Mouse (Mus musculus): ENCODE results near the gene Gm11555.
A peak's percentile ranks its signal among the peaks of the same experiment; 100 is the strongest.
"Not testable (repeated sequence)": the region's sequence is repeated elsewhere in the genome, so short reads cannot be mapped to it uniquely, and the experiment has no call there.

The Gm11555 gene

GRCm38 (mm10) chr11:99650136-99650535, at the start of gene Gm11555:
Gm11555 (minus strand) TSS chr11:99650236.
- no peak for DNase-seq (ENCODE audit: low read depth, low spot score)

DNA sequence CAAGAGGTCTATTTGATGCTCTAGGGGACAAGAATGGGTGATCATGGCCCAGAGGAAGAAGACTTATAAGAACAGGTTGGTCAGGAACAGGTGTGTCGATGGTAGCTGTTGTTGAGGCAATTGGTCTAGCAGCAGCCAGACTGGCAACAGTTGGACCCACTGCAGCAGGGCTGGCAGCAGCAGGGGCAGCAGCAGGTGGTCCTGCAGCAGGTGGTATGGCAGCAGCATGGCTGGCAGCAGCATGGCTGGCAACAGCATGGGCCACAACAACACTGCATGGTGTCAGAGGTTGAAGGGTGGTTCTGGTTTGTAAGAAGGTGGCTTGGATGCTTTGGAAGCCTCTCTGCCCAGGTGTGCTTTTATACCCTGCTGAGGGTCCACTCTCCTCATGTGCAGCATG, 40.4 kb upstream of the Gm11555 start, which contains the start of gene Gm14190:
Gm14190 (minus strand) TSS at position 278 of the 400 bp plus-strand sequence.
- no peak for DNase-seq (ENCODE audit: low read depth, low spot score)

- DNase-seq (ENCODE audit: low read depth, low spot score): not testable (repeated sequence)
Measured at GRCm38 (mm10) chr11:99685235-99685634, 35.2 kb upstream of the Gm11555 start.

GRCm38 (mm10) chr11:99683481-99683880, 33.4 kb upstream of the Gm11555 start:
- no peak for DNase-seq (ENCODE audit: low read depth, low spot score)

- no peak for DNase-seq (ENCODE audit: low read depth, low spot score)
Measured at GRCm38 (mm10) chr11:99665860-99666259, 15.8 kb upstream of the Gm11555 start, which contains the start of gene Krtap4-6. Krtap4-6 (minus strand) TSS chr11:99665960.

DNA sequence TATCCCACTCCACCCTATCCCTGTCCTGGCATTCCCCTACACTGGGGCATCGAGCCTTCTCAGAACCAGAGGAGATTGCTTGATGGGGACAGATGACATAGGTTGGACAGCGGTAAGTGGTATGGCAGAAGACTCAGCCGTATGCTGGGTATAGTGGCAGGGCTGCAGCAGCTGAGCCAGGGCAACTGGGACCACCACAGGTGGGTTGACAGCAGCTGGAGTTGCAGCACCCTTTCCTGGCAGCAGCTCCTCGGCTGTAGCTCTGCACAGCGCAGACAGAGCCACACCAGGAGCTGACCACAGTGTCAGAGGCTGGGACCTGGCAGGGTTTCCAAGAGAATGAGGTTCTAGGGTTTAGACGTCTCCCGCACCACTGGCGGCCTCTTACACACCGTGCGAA, 12.8 kb upstream of the Gm11555 start:
- DNase-seq (ENCODE audit: low read depth, low spot score): no peak

DNA sequence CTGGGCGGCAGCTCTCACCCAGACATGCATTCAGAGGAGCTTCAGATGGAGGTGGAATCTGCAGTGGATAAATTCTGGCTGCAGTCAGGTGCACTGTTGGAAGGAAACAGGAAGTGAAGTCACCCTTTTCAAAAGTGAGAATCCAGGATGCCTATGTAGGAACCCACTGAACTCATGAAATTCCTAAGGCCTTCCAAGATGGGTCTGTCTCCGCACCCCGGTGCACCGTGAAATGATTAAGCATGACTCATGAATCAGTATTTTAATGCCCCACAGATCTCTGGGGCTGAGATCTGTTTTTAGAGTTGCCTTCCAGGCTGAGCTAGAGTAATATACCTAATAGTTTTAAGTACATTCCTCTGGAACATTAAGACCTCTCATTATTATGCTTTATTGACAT, 9.2 kb upstream of the Gm11555 start:
- DNase-seq (ENCODE audit: low read depth, low spot score): no peak

- not testable (repeated sequence) for DNase-seq (ENCODE audit: low read depth, low spot score)
Measured at GRCm38 (mm10) chr11:99658467-99659010, 8.5 kb upstream of the Gm11555 start, which contains the start of gene Gm11563. Gm11563 (minus strand) TSS chr11:99658960.

DNA sequence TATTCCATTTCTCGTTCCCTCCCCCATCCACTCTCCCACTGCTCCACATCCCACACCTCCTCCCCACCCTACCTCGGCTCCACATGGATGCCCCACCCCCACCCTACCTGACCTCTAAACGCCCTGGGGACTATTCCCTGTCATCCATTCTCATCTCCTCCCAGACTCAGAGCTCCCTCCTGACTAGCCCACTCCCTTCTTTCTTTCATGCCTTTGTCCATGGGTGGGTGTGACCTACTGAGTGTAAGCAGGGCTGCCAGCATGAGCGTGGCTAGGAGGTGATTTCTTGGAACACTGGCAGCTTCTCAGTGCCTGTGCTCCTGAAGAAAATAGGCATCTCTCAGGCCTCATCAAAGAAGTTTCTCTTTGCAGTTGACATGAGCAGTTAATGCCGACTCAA, 7.0 kb upstream of the Gm11555 start:
- DNase-seq (ENCODE audit: low read depth, low spot score): no peak

GRCm38 (mm10) chr11:99646444-99646843, 3.6 kb downstream of the Gm11555 start:
- no peak for DNase-seq (ENCODE audit: low read depth, low spot score)

- no peak for DNase-seq (ENCODE audit: low read depth, low spot score)
Measured at GRCm38 (mm10) chr11:99644351-99644750, 5.7 kb downstream of the Gm11555 start.

DNA sequence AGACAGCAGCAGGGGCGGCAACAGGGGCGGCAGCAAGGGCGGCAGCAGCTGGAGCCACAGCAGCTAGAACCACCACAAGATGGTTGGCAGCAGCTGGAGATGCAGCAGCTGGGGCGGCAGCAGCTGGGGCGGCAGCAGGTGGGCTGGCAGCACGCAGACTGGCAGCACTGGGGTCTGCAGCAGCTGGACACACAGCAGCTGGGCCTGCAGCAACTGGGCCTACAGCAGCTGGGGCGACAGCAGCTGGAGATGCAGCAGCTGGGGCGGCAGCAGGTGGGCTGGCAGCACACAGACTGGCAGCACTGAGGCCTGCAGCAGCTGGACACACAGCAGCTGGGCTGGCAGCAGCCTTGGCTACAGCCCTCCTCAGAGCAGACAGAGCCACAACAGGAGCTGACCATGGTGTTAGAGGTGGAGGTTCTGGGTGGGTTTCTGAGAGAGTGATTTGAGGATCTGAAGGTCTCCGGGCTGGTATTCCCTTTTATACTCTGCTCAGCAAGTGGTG, 6.3 kb downstream of the Gm11555 start, which contains the start of gene Krtap4-7:
Krtap4-7 (minus strand) TSS at position 455 of the 505 bp plus-strand sequence.
- DNase-seq (ENCODE audit: low read depth, low spot score): not testable (repeated sequence)

GRCm38 (mm10) chr11:99640926-99641325, 9.1 kb downstream of the Gm11555 start:
- DNase-seq (ENCODE audit: low read depth, low spot score): no peak

GRCm38 (mm10) chr11:99637086-99637485, 12.9 kb downstream of the Gm11555 start:
- DNase-seq (ENCODE audit: low read depth, low spot score): no peak

DNA sequence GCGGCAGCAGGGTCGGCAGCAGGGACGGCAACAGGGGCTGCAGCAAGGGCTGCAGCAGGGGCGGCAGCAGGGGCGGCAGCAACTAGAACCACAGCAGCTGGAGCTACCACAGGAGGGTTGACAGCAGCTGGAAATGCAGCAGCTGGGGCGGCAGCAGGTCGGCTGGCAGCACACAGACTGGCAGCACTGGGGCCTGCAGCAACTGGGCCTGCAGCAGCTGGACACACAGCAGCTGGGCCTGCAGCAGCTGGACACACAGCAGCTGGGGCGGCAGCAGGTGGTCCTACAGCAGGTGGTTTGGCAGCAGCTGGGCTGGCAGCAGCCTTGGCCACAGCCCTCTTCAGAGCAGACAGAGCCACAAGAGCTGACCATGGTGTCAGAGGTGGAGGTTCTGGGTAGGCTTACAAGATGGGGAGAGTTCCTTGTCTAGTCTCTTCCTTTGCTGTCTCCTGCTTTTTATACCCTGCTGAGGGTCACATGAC, 15.3 kb downstream of the Gm11555 start, which contains the start of gene Krtap4-2:
Krtap4-2 (minus strand) TSS at position 432 of the 482 bp plus-strand sequence.
- DNase-seq (ENCODE audit: low read depth, low spot score): no peak

- no peak for DNase-seq (ENCODE audit: low read depth, low spot score)
Measured at GRCm38 (mm10) chr11:99633293-99633692, 16.7 kb downstream of the Gm11555 start.

DNA sequence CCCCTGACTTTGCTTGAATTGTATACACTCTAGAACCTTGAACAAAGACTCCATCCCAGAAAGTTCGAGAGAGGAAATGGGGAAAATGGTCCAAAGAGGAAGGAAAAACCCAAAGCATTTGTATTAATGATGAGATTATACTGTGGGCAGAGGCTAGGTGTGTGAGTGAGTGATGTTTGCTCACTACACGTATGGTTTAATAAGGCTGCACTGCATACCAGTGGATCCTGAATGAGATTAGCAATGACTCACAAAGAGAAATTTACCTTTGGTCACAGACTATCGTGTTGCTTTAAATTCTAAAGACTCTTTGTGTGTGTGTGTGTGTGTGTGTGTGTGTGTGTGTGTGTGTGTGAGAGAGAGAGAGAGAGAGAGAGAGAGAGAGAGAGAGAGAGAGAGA, 19.1 kb downstream of the Gm11555 start:
- no peak for DNase-seq (ENCODE audit: low read depth, low spot score)

DNA sequence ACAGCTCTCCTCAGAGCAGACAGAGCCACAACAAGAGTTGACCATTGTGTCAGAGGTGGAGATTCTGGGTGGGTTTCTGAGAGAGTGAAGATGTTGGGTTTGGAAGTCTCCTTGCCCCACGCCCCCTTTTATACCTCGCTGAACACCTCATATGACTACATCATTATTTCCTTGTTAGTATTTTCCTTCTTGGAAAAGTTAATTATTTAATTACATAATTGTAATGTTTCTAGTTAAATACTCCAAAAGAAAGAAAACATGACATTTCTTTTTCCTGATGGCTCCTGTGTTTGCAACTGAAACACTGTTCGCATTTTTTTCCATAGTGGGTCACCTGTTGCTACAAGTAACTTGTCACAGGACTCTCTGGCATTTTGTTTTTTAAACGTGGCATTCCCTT, 21.9 kb downstream of the Gm11555 start, which contains the start of gene Krtap4-1:
Krtap4-1 (minus strand) TSS at position 101 of the 400 bp plus-strand sequence.
- no peak for DNase-seq (ENCODE audit: low read depth, low spot score)

GRCm38 (mm10) chr11:99620335-99620734, 29.7 kb downstream of the Gm11555 start, which contains the start of gene Gm11562:
Gm11562 (minus strand) TSS chr11:99620435.
- DNase-seq (ENCODE audit: low read depth, low spot score): no peak

- no peak for DNase-seq (ENCODE audit: low read depth, low spot score)
Measured at GRCm38 (mm10) chr11:99614796-99615363, 35.2 kb downstream of the Gm11555 start, which contains the start of gene Krtap2-4. Krtap2-4 (minus strand) TSS chr11:99614846.

- DNase-seq (ENCODE audit: low read depth, low spot score): not testable (repeated sequence)
Measured at GRCm38 (mm10) chr11:99610089-99610488, 39.9 kb downstream of the Gm11555 start, which contains the start of gene Gm11937. Gm11937 (minus strand) TSS chr11:99610189.

- peak; percentile 0 for DNase-seq (ENCODE audit: low read depth, low spot score)
Measured at GRCm38 (mm10) chr11:99609126-99609525, 40.9 kb downstream of the Gm11555 start.
